Mouse (Mus musculus) left cerebral cortex, postnatal 36 days (tissue): Measurements from ENCODE around the gene Tead1. TPM values are rescaled to one million over a fixed set of nuclear protein-coding genes. Genes with fewer than 3 reads are reported as not detected.

Source experiments
- DNase-seq, 2 experiments: peaks; one replicate each; pipeline ENCODE4 v3.0.0; 2021 to 2022; ENCODE audit warnings: low spot score in 2 of 2, mixed read lengths in 1 of 2
- intact Hi-C: fragments of 180-260 bp; cut with DNase I; formaldehyde crosslinking; loops from one replicate; pipeline ENCODE4 v1.15.1; 2025
- total RNA-seq, 2 experiments: library from RNA; stranded (reverse); gene quantifications; 2 replicates each; pipeline ENCODE4 v1.2.3; 2021

Tead1 gene
- total RNA-seq, 2 experiments from 2014 or later = 12.6 to 15.8 TPM

- intact Hi-C loops = loop anchor here (5.0 kb wide), 1 partner anchor 43 kb away; no protein-coding TSS in a partner anchor
- DNase-seq = peak in 1 of 2 experiments; percentile 17
These were observed 81.7 kb downstream of the Tead1 start for GRCm38 (mm10) chr7:112760782-112761181.

- intact Hi-C loops = loop anchor here (5.0 kb wide), 1 partner anchor 46 kb away; no protein-coding TSS in a partner anchor
- no peak for DNase-seq
These were observed 83.8 kb downstream of the Tead1 start for GRCm38 (mm10) chr7:112762870-112763269.

GRCm38 (mm10) chr7:112763513-112763912 lies 84.4 kb downstream of the Tead1 start:
- intact Hi-C loops = loop anchor here (5.0 kb wide), 1 partner anchor 46 kb away; no protein-coding TSS in a partner anchor
- DNase-seq = no peak

GRCm38 (mm10) chr7:112764921-112765320 lies 85.8 kb downstream of the Tead1 start:
- intact Hi-C loops = loop anchor here (5.0 kb wide), 1 partner anchor 48 kb away; no protein-coding TSS in a partner anchor
- no peak for DNase-seq

- intact Hi-C loops = no loop called here
- DNase-seq = no peak
These were observed 90.7 kb downstream of the Tead1 start for GRCm38 (mm10) chr7:112769866-112770265.

GRCm38 (mm10) chr7:112771461-112771860 lies 92.3 kb downstream of the Tead1 start:
- no peak for DNase-seq
- intact Hi-C loops = no loop called here

GRCm38 (mm10) chr7:112772777-112773176 lies 93.7 kb downstream of the Tead1 start:
- DNase-seq = no peak
- intact Hi-C loops = no loop called here

GRCm38 (mm10) chr7:112773601-112774000 lies 94.5 kb downstream of the Tead1 start:
- intact Hi-C loops = no loop called here
- no peak for DNase-seq

- no peak for DNase-seq
- intact Hi-C loops = no loop called here
These were observed 96.7 kb downstream of the Tead1 start for GRCm38 (mm10) chr7:112775816-112776215.

GRCm38 (mm10) chr7:112776670-112777069 lies 97.6 kb downstream of the Tead1 start:
- no peak for DNase-seq
- intact Hi-C loops = no loop called here

GRCm38 (mm10) chr7:112779636-112780035 lies 100.5 kb downstream of the Tead1 start:
- intact Hi-C loops = no loop called here

GRCm38 (mm10) chr7:112780910-112781309 lies 101.8 kb downstream of the Tead1 start:
- intact Hi-C loops = no loop called here

More at GRCm38 (mm10) chr7:112779636-112780035, 100.5 kb downstream of the Tead1 start:
- DNase-seq = no peak

GRCm38 (mm10) chr7:112781987-112782386 lies 102.9 kb downstream of the Tead1 start:
- intact Hi-C loops = no loop called here
- no peak for DNase-seq

More at GRCm38 (mm10) chr7:112780910-112781309, 101.8 kb downstream of the Tead1 start:
- DNase-seq = no peak

- no peak for DNase-seq
- intact Hi-C loops = no loop called here
These were observed 105.2 kb downstream of the Tead1 start for GRCm38 (mm10) chr7:112784278-112784677.

GRCm38 (mm10) chr7:112785271-112785670 lies 106.2 kb downstream of the Tead1 start:
- intact Hi-C loops = no loop called here
- no peak for DNase-seq

- intact Hi-C loops = no loop called here
- DNase-seq = no peak
These were observed 107.6 kb downstream of the Tead1 start for GRCm38 (mm10) chr7:112786556-112787225.

GRCm38 (mm10) chr7:112787281-112787680 lies 108.2 kb downstream of the Tead1 start:
- DNase-seq = no peak
- intact Hi-C loops = no loop called here

- intact Hi-C loops = no loop called here
- DNase-seq = no peak
These were observed 109.2 kb downstream of the Tead1 start for GRCm38 (mm10) chr7:112788321-112788751.

- intact Hi-C loops = no loop called here
- DNase-seq = no peak
These were observed 110.6 kb downstream of the Tead1 start for GRCm38 (mm10) chr7:112789693-112790092.

- DNase-seq = no peak
- intact Hi-C loops = no loop called here
These were observed 111.2 kb downstream of the Tead1 start for GRCm38 (mm10) chr7:112790334-112790733.

- intact Hi-C loops = no loop called here
- no peak for DNase-seq
These were observed 113.6 kb downstream of the Tead1 start for GRCm38 (mm10) chr7:112792679-112793078.
